Mouse (Mus musculus) adrenal gland (tissue): ENCODE results near the gene Klrb1b.
"Not testable (repeated sequence)": the region's sequence is repeated elsewhere in the genome, so short reads cannot be mapped to it uniquely, and the experiment has no call there.

Source experiments
- intact Hi-C: fragments of 180-260 bp; cut with DNase I; formaldehyde crosslinking; loops from one replicate; pipeline ENCODE4 v1.15.1; 2025

Klrb1b gene

GRCm38 (mm10) chr6:128841327-128842089, 15.4 kb upstream of the Klrb1b start:
- intact Hi-C loops, result loop anchor here (2.0 kb wide), 1 partner anchor 103 kb away; no protein-coding TSS in a partner anchor

GRCm38 (mm10) chr6:128840669-128841068, 14.5 kb upstream of the Klrb1b start:
- intact Hi-C loops, result not testable (repeated sequence)

- intact Hi-C loops, result loop anchor here (2.0 kb wide), 2 partner anchors 37 to 79 kb away; no protein-coding TSS in a partner anchor
Observed at GRCm38 (mm10) chr6:128839921-128840320, 13.8 kb upstream of the Klrb1b start.

DNA sequence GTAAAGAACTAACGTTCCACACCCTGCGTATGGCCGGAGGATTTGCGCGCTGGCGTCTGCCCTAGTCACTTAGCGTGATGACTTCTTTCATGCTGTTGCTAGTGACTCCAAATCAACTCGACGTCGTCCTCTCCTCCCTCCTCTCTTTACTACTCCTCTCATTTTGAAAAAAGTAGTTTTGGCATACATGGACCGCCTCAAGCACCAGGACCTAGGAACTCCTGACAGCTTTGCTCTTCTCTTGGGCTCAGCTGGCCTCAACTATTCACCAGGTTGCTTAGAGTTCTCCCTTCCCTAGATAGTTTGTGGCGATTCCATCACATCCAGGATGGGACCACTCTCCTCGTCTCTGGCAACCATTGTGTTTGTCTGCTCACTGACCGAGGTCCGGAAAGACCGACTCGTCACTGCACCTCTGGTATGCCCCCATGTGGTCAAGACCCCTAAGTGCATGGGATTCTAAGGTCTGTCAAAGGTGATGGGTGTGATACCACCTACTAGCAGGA, 13.2 kb upstream of the Klrb1b start:
- intact Hi-C loops, result loop anchor here (2.0 kb wide), 2 partner anchors 37 to 79 kb away; no protein-coding TSS in a partner anchor

GRCm38 (mm10) chr6:128838342-128839265, 12.5 kb upstream of the Klrb1b start:
- intact Hi-C loops, result loop anchor here (2.0 kb wide), 2 partner anchors 36 to 78 kb away; no protein-coding TSS in a partner anchor

DNA sequence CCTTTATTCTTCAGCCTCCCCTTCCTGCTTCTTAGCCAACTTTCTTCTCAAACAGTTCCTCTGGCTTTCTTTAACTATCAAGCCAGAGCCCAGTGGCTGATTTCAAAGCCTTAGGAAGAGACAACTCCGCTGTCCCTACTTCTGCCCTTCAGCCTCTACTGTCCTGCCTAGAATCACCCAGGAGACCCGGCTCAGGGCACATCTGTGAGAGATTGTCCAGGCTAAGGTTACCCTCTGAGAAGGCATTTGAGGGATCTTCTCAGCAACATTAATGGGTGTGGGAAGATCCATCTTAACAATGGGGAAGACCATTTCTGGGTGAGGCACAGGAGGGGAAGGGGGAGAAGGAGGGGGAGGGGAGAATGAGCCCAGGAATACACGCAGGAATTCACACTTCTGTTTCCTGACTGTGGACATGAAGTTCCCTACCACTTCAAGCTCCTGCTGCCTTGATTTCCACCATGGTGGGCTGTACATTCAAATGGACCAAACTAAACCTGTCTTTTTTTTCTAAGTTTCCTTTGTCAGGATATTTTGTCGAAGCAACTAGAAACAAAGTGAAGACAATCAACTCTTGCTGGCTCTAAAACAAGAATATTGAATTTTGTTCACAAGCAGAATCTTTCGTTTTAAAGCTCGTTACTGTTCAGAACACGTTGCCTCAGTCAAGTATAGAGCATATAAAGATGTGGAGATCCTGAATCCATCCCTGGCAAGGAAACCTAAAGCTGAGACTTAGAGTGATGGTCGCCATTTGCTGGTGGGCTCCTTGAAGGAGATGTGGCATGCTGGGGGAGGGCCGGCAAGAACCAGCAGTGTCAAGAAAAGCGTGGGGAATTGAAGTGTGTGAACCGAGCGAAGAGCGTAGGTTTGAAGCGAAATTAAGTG, 11.6 kb upstream of the Klrb1b start:
- intact Hi-C loops, result loop anchor here (2.0 kb wide), 2 partner anchors 35 to 77 kb away; no protein-coding TSS in a partner anchor

DNA sequence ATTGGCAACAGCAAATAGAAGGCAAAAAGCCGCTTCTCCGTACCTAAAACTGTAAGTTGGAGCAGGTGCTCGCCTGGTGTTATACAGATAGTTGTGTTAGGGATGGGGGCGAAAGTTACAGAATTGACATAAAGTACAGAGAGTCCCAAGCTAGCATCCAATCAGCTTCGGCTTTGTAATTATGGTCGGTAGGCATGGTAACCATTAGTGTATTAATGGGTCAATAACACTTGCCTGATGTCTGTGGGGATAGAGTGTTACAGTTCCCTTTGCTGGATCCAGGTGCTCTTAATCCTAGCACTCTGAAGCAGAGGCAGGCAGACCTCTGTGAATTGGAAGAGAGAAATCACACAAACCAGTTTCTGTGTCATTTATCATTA, 10.8 kb upstream of the Klrb1b start:
- intact Hi-C loops, result no loop called here

- intact Hi-C loops, result no loop called here
Observed at GRCm38 (mm10) chr6:128836191-128836954, 10.2 kb upstream of the Klrb1b start.

DNA sequence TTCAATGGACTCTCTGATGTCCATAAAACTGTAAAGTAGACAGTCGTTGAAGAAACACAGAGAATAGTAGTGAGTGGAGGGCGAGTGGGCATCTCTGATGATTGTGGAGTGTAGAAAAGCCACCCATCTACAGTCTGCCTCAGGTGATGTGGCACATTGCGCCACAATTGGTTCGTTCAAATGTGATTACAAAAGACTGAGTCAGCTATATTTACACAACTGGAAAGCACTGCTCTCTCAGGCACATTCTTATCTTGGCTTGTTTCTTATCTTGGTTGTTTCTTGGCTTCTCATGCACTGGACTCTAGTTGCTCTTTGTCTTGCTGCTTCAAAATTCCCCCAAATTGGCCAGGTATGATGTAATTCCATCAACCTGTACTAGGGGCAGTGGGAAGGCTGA, 9.4 kb upstream of the Klrb1b start:
- intact Hi-C loops, result no loop called here

- intact Hi-C loops, result no loop called here
Observed at GRCm38 (mm10) chr6:128833046-128833445, 6.9 kb upstream of the Klrb1b start.

- intact Hi-C loops, result no loop called here
Observed at GRCm38 (mm10) chr6:128829837-128830236, 3.7 kb upstream of the Klrb1b start.

DNA sequence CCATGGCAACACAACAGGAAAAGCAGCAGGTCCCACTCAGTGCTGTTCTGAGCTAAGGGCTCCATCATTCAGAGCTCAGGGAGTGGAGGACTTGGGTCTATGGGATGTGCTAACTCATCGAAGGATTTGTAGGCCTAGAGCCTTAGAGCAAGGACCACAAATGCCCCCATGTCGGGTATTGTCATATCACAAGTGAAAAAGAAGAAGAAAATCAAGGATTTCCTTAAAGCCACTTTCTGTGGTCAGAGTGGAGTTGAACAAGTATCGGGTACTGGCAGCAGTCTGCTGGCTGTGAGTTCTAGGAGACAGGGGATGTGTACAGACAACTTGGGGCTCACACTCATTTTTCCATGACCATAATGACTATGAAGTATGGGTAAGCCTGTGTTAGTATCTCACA, 650 bp upstream of the Klrb1b start:
- intact Hi-C loops, result no loop called here

DNA sequence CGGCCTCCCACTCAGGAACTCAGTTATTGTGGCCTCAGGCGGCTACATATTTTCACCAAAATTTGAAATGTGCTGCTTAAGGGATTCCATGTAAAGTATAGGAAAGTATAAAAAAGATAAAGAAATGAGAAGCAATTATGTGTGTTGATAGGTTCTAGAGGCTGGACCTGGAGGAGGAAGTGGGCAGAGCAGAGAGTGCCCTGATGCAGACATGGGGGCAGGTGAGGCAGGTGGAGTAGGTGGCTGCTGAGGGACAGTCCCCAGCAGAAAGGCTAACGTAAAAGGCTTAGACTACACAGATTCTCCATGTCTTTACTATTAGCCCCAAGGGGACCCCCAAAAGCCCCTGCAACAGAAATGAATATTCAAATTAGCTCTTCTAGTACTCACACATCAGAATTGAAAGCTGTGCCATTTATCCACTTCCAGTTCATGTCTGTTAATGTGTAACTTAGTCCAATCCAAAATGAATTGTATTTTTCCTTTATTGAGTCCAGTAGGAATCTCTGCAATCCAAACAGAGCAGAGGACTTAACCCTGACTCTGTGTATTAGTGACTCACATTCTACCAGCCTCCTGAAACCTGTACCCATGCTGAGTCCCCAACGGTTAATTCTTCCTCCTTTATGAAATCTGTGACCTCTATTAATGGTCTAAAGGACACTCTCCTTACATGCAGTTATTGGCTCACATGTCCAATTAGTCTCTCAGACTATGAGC, 7.9 kb downstream of the Klrb1b start:
- intact Hi-C loops, result no loop called here

DNA sequence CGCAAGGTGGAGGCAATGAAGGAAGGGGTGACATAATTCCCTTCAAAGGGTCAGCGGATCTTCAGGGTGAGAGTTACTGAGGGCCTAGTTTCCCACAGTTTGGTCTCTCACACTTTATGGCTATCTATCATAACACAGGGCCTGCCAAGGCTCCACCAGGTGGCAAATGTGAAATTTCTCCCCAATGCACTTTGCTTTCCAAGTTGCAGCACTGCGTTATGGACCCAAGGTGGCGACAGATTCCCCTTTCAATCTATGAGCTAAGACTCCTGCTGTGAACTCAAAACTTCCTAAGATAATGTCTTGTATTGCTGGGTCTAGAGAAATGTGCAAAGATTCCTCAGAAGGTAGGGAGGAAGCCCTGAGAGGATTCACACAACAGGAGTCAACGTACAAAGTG, 17.6 kb downstream of the Klrb1b start:
- intact Hi-C loops, result no loop called here

DNA sequence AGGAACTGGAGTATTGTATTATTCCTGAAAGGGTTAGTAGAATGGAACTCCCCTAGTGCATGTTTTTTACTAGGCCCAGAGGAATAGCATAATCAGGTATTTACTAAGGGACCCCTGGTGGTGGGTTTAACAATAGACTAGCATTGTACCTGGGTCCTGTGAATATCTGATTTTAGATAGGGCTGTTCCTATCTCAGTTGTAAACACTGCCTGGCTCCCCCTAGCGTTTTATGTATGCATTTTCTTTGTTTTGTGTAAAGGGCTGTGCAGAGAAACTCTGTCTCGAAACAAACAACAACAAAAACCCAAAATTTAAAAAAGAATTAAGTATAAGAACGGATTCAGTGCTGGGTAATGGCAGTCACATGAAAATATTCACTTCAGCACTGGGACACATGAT, 19.1 kb downstream of the Klrb1b start:
- intact Hi-C loops, result no loop called here

- intact Hi-C loops, result not testable (repeated sequence)
Observed at GRCm38 (mm10) chr6:128804823-128805640, 21.1 kb downstream of the Klrb1b start.

GRCm38 (mm10) chr6:128802999-128803857, 22.9 kb downstream of the Klrb1b start:
- intact Hi-C loops, result loop anchor here (2.0 kb wide), 1 partner anchor 36 kb away; no protein-coding TSS in a partner anchor
